Mouse (Mus musculus) kidney, adult 2 months (tissue): ENCODE results near the gene Lrig3.

Experiments
- CTCF ChIP-seq: fragments of 200-500 bp; conservative IDR thresholded peaks from 2 replicates; pipeline ENCODE4 v1.5.1; 2011; ENCODE audit warnings: low read depth, mild to moderate bottlenecking, control low read depth, low read length, moderate library complexity, mixed read lengths; ENCODE audit not compliant: insufficient read depth, insufficient read length
- POLR2A ChIP-seq: fragments of 200-500 bp; IDR thresholded peaks from one replicate; pipeline ENCODE4 v1.6.1; 2011; ENCODE audit warnings: low read depth, low read length, control low read depth

GRCm38 (mm10) chr10:125966481-125967251 lies 698 bp downstream of the Lrig3 start:
- TF ChIP-seq CTCF (no peak), POLR2A (no peak)
